Mouse (Mus musculus) myocyte (in vitro differentiated cells): ENCODE measurements around the gene Ythdf2.

Experiments
- E2F4 ChIP-seq: IDR thresholded peaks from one replicate; pipeline ENCODE4 v1.6.1; 2011; ENCODE audit warnings: mild to moderate bottlenecking, control low read depth, moderate library complexity; ENCODE audit not compliant: insufficient read depth
- POLR2A ChIP-seq: IDR thresholded peaks from one replicate; pipeline ENCODE4 v1.6.1; 2011; ENCODE audit warnings: low read depth, mild to moderate bottlenecking, control low read depth, moderate library complexity; ENCODE audit not compliant: insufficient read length
- POLR2AphosphoS2 ChIP-seq: IDR thresholded peaks from one replicate; pipeline ENCODE4 v1.6.1; 2011; ENCODE audit warnings: low read depth, control low read depth; ENCODE audit not compliant: insufficient read length
- SRF ChIP-seq: IDR thresholded peaks from one replicate; pipeline ENCODE4 v1.6.1; 2011; ENCODE audit warnings: low read depth; ENCODE audit not compliant: control insufficient read depth, insufficient read length

DNA sequence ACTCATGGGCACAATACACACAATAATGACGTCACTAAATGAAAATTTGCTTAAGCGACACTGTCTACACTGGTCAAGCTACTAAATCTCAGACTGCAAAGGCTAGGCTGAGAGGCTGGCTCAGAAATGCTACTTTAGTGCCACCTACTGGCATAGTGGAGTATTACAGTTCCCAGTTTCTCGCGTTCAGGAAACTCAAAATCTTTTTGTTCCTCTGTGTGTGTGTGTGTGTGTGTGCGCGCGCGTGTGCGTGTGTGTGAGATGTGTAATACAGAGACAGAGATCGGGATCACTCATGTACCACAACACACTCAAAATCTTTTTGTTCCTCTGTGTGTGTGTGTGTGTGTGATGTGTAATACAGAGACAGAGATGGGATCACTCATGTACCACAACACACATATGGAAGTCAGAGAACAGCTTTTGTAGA is 33.5 kb downstream of the Ythdf2 start:
- no peak for TF ChIP-seq POLR2A
- no peak for TF ChIP-seq POLR2AphosphoS2
- no peak for TF ChIP-seq E2F4
- no peak for TF ChIP-seq SRF
